Mouse (Mus musculus): ENCODE measurements around the gene T2. TPM values are rescaled to one million over a fixed set of nuclear protein-coding genes. Genes with fewer than 3 reads are reported as not detected.
A peak's percentile ranks its signal among the peaks of the same experiment; 100 is the strongest.
"Not testable (repeated sequence)": the region's sequence is repeated elsewhere in the genome, so short reads cannot be mapped to it uniquely, and the experiment has no call there.

The T2 gene
- polyA plus RNA-seq (2015; fragmentation: Nextera tagmentation; extraction: Ambion mirVana) = 0.26 and 0.68 TPM in 2 replicates

DNA sequence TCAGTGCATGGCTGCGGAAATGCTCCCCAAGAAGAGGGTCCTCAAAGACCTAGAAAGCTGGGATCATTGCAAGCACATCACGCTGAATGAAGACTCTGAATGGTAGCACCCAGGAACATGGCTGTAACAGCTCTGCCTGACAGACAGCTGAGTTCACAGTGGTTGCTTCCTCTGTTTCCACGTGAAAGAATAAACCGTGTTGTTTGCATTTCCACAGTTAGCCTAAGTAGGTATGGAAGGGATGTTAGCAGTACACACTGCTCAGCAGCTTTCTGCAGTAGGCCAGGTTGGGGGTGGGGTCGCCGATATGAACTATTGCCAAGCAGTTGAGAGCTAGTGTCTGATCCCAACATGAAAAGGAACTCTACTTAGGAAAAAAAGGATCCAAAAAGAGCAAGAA lies at the start of gene T2:
Gene T2 (plus strand): TSS at position 301 of the 400 bp plus-strand sequence.
- Histone ChIP-seq H3K27me3 (no peaks in the 10 kb centered on the region), H3K27ac (no peak within 1 kb of the TSS), H3K4me3 (no peak within 1 kb of the TSS), H3K4me2 (no peak within 1 kb of the TSS), H3K9ac (no peak within 1 kb of the TSS), H3K36me3 (no peaks in the 10 kb centered on the region), H3K4me1 (no peaks in the 10 kb centered on the region), H3K9me3 (no peaks in the 10 kb centered on the region)
- WGBS = 77% methylated on average over 6 of the region's 6 CpGs
- no peak for ATAC-seq (ENCODE audit: borderline replicate concordance, extremely low read depth, low FRiP score, low TSS enrichment)

DNA sequence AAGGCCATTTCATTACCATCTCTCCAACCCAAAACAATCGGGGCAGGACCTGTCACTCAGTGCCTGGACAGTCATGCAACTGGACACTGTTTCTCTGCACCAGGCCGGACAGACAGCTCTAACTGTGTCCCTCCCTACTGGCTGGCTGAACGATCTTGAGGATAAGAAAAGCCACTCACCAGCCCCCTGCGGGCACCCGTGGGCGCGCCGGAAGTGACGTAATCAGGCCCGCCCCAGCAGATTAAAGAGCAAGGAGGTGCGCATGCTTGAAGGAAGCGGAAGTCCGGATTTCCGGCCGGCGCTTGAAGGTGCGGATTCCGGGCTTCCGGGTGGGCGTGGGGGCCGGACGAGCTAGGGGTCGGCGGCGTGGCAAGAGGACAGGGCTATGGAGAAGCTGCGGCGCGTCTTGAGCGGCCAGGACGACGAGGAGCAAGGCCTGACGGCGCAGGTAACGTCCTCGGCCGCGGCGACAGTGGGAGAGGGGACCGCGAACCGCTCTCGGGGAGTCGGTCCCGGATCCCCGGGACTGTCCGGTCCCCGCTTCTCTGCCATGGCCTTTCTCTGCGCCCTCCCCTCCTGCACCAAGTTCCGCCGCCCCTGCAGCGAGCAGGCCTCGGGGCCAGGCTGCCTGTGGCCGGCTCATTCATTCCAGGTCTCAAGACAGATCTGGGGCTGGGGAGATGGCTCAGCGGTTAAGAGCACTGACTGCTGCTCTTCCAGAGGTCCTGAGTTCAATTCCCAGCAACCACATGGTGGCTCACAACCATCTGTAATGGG lies 44.8 kb upstream of the T2 start, which contains the start of gene Sft2d1:
Gene Sft2d1 (plus strand): TSS at position 265 of the 777 bp plus-strand sequence.
- under 1% methylated on average over 41 of the region's 54 CpGs for WGBS
- peak within 1 kb of the TSS; percentile 56 for H3K4me2 ChIP-seq
- ATAC-seq (ENCODE audit: borderline replicate concordance, extremely low read depth, low FRiP score, low TSS enrichment) = peak; percentile 96

DNA sequence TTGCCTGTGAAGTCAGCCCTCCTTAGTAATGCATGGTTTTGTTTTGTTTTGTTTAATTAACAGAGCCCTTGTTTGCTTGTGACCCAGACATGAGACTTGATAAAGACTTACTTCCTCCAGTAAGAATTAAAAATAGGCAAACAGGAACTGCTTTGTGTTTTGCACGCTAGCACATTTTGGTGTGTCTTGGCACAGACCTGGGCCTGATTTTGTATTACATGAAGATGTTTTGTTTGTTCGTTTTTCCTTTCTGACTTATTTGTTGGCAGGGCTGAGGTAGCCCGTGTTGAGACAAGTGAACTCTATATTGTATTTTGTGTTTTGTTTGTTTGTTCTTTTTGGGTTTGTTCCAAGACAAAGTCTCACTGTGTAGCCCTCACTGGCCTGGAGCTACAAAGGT lies 44.0 kb upstream of the T2 start:
- Histone ChIP-seq H3K36me3 (no peaks in the 10 kb centered on the region), H3K27me3 (no peaks in the 10 kb centered on the region), H3K4me2 (peak overlapping the region; percentile 56), H3K4me1 (peaks cover 19% of the 10 kb centered on the region), H3K9me3 (no peaks in the 10 kb centered on the region), H3K9ac (peak overlapping the region; percentile 77), H3K27ac (no peak overlapping the region), H3K4me3 (peak overlapping the region; percentile 86)
- WGBS = 35% methylated on average over 3 of the region's 3 CpGs
- ATAC-seq (ENCODE audit: borderline replicate concordance, extremely low read depth, low FRiP score, low TSS enrichment) = no peak

More for the DNA sequence above, 44.8 kb upstream of the T2 start, which contains the start of gene Sft2d1:
- Histone ChIP-seq H3K27ac (peak within 1 kb of the TSS; percentile 68; the same call in 1 of the 2 replicates), H3K4me3 (peak within 1 kb of the TSS; percentile 86), H3K27me3 (no peaks in the 10 kb centered on the region), H3K9ac (peak within 1 kb of the TSS; percentile 77), H3K4me1 (peaks cover 19% of the 10 kb centered on the region), H3K36me3 (no peaks in the 10 kb centered on the region), H3K9me3 (no peaks in the 10 kb centered on the region)

DNA sequence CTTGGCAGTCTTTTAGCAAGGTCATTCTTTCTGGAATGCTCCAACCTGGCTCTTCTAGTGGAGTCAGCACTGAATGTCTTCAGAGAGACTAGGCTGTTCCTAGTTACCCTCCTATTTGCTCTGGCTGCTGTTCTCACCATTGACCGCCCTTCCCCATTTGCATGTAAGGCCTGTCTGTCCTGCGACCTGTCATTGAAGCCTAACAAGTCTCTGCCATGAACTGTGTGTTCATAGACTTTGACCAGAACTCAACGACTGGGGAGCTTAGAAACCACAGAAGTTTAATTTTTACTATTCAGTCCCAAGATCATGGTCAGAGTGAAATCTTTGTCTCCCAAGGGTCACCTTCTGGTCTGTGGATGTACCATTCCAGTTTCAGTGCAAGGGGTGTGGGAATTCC lies 41.8 kb upstream of the T2 start:
- peaks cover 19% of the 10 kb centered on the region for H3K4me1 ChIP-seq
- no peaks in the 10 kb centered on the region for H3K9me3 ChIP-seq
- H3K27me3 ChIP-seq = no peaks in the 10 kb centered on the region
- ATAC-seq (ENCODE audit: borderline replicate concordance, extremely low read depth, low FRiP score, low TSS enrichment) = no peak
- 89% methylated on average over 3 of the region's 3 CpGs for WGBS
- no peak overlapping the region for H3K4me2 ChIP-seq
- no peak overlapping the region for H3K9ac ChIP-seq
- H3K36me3 ChIP-seq = no peaks in the 10 kb centered on the region
- no peak overlapping the region for H3K27ac ChIP-seq
- H3K4me3 ChIP-seq = no peak overlapping the region

DNA sequence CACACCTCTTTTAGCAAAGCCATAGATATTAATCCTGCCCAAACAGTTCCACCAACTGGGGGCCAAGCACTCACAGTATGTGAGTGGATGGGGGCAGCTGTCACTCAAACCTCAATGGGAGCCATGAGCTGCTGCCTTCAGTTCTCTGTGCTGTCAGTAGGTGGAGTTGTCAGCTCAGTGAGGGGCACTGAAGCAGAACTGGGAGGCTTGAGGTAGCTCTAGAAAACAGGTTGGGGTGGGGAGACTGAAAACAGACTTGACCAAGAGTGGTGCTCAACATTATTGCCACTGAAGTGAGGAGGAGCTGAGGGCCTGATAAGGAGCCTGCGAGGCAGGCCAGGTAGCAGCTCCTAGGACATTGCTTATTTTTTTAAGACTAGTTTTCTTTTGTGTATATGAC lies 39.5 kb upstream of the T2 start:
- ATAC-seq (ENCODE audit: borderline replicate concordance, extremely low read depth, low FRiP score, low TSS enrichment) = no peak
- Histone ChIP-seq H3K4me3 (no peak overlapping the region), H3K27me3 (no peaks in the 10 kb centered on the region), H3K4me2 (no peak overlapping the region), H3K9me3 (no peaks in the 10 kb centered on the region), H3K36me3 (0 out of 2 replicates have a peak, but pooled peaks cover 1% of the 10 kb centered on the region), H3K27ac (no peak overlapping the region), H3K4me1 (peaks cover 16% of the 10 kb centered on the region), H3K9ac (no peak overlapping the region)
- WGBS = 65% methylated on average over 1 of the region's 1 CpGs

DNA sequence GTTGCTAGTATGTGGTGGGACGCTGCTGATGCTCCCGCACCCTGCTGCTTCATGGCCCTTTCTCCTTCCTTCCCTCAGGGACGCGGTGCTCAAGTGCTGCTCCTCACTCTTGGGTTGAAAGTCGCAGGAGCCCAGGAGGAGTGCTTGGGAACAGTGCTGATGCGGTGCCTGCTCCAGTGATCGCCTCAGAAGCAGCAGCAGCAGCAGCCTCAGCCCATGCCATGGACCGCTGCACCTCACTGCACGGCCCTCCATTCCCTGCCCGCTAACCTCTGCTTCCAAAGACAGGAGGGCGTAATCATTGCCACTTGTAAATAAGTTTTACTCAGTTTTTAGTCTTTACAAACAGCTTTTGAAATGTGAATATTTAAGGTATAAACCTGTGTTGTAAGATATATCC lies 28.9 kb upstream of the T2 start:
- not testable (repeated sequence) for H3K4me2 ChIP-seq; ATAC-seq (ENCODE audit: borderline replicate concordance, extremely low read depth, low FRiP score, low TSS enrichment); H3K27ac ChIP-seq; H3K9me3 ChIP-seq; H3K27me3 ChIP-seq; H3K9ac ChIP-seq; H3K4me3 ChIP-seq; H3K36me3 ChIP-seq; H3K4me1 ChIP-seq
- 94% methylated on average over 11 of the region's 11 CpGs for WGBS

DNA sequence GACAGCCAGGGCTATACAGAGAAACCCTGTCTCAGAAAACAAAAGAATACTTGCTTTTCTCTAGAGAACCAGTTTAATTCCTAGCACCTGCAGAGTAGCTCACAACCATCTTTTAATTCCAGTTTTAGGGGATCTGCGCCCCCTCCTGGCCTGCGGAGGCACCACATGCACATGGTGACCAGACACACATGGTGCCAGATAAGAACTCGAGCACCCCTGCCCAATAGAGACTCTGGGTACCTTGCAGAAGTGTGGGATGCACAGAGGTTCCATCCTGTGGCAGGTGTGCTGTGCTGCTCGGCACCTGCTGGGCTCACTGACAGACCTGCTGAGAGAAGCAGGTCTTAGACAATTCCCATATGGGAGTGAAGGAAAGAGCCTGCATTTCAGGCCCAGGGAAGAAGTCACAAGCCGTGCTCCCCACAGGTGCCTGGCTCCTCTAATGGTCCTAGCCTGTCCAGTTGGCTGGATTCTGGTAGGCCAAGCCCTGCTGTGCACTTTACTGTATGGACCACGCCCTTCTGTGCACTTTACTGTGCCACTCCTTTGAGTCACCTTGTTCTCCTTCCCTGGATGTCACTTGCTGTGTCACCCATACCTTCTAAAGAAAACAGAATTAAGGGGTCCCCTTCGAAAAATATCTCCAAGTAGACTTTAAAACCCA lies 27.1 kb upstream of the T2 start:
- H3K36me3 ChIP-seq = peaks cover 9% of the 10 kb centered on the region
- H3K4me1 ChIP-seq = no peaks in the 10 kb centered on the region
- H3K27ac ChIP-seq = no peak overlapping the region
- H3K9ac ChIP-seq = no peak overlapping the region
- H3K4me2 ChIP-seq = no peak overlapping the region
- WGBS = 64% methylated on average over 7 of the region's 7 CpGs
- no peak overlapping the region for H3K4me3 ChIP-seq
- no peaks in the 10 kb centered on the region for H3K9me3 ChIP-seq
- no peaks in the 10 kb centered on the region for H3K27me3 ChIP-seq
- ATAC-seq (ENCODE audit: borderline replicate concordance, extremely low read depth, low FRiP score, low TSS enrichment) = no peak

DNA sequence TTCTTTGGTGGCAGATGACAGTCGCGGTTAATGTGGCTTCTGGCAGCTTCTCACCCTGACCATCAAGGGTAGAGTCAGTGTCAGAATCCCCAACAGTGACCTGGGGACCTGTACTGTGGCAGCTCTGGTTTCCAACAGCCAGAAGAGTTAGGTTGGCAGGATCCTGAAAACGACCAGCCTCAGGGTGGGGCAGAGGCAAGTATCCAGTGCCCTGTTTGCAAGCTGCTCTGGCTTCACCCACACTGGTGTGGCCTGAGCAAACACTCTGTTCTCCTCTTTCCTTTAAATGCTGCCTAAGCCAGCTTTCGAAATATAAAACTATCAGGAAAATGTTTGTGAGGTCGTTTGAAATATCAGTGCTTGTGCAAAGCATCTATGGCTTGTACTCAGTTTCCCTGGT lies 25.2 kb upstream of the T2 start:
- no peak overlapping the region for H3K4me2 ChIP-seq
- no peaks in the 10 kb centered on the region for H3K9me3 ChIP-seq
- no peaks in the 10 kb centered on the region for H3K4me1 ChIP-seq
- no peaks in the 10 kb centered on the region for H3K27me3 ChIP-seq
- WGBS = 70% methylated on average over 5 of the region's 5 CpGs
- H3K36me3 ChIP-seq = peaks cover 9% of the 10 kb centered on the region
- no peak overlapping the region for H3K9ac ChIP-seq
- H3K4me3 ChIP-seq = no peak overlapping the region
- no peak overlapping the region for H3K27ac ChIP-seq
- ATAC-seq (ENCODE audit: borderline replicate concordance, extremely low read depth, low FRiP score, low TSS enrichment) = no peak

DNA sequence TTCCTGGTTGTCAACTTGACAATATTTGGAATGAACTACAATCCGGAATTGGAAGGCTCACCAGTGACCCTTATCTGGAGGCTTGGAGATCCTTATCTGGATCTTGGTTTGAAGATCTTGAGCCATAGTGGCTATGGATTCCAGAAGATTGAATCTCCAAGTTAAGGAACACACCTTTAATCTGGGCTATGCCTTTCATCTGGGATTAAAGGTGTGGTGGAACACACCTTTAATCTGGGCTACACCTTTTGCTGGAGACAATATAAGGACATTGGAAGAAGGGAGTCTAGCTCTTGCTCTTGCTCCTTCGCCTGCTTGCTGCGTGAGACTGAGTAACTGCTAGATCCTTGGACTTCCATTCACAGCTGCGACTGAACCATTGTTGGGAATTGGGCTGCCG lies 18.6 kb upstream of the T2 start, which contains the start of gene Prr18:
Gene Prr18 (plus strand): TSS at position 301 of the 400 bp plus-strand sequence.
- WGBS = 71% methylated on average over 2 of the region's 5 CpGs
- not testable (repeated sequence) for H3K9ac ChIP-seq; H3K27ac ChIP-seq; H3K4me3 ChIP-seq; ATAC-seq (ENCODE audit: borderline replicate concordance, extremely low read depth, low FRiP score, low TSS enrichment); H3K4me2 ChIP-seq; H3K9me3 ChIP-seq; H3K36me3 ChIP-seq
- H3K27me3 ChIP-seq = peaks cover 36% of the 10 kb centered on the region
- peaks cover 25% of the 10 kb centered on the region for H3K4me1 ChIP-seq

DNA sequence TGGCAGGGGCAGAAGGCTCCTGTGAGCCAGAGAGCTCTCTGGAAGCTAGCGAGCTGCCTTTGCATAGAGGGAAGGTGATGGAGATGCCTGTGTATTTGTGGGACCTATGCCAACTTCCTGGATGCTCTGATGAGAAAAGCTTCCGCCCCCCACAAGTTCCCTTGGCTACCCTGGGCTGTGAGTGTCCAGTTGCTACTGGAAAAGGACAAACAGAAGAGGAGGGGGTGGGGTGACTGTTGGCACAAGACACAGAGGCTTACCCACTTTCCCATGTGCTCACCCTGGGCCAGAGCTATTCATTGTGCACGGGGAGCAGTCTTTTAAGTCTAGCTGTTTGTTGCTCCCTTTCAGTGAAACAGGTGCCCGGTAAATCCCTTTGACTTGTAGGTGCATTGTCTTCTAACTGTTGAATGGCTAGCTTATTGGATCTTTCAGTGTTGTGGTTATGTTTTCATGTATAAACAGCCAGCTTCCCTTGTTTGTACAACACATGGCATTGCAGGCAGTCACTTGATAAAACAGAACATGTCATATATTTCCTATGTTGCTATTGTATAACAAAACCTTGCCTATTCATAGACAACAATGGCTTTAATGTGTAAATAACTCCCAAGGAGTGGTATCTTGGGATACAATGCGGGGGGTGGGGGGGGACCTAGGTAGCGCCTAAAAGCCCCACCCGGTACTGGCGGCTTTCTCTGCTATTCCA lies 16.0 kb upstream of the T2 start:
- Histone ChIP-seq H3K27ac (peak overlapping the region; percentile 36; the same call in 1 of the 2 replicates), H3K27me3 (peaks cover 44% of the 10 kb centered on the region), H3K4me3 (peak overlapping the region; percentile 53), H3K4me2 (peak overlapping the region; percentile 99), H3K36me3 (no peaks in the 10 kb centered on the region), H3K9ac (no peak overlapping the region), H3K4me1 (peaks cover 29% of the 10 kb centered on the region), H3K9me3 (no peaks in the 10 kb centered on the region)
- WGBS = 18% methylated on average over 8 of the region's 8 CpGs
- 0 out of 2 replicates have a peak, but pooled peaks have one; percentile 37 for ATAC-seq (ENCODE audit: borderline replicate concordance, extremely low read depth, low FRiP score, low TSS enrichment)

DNA sequence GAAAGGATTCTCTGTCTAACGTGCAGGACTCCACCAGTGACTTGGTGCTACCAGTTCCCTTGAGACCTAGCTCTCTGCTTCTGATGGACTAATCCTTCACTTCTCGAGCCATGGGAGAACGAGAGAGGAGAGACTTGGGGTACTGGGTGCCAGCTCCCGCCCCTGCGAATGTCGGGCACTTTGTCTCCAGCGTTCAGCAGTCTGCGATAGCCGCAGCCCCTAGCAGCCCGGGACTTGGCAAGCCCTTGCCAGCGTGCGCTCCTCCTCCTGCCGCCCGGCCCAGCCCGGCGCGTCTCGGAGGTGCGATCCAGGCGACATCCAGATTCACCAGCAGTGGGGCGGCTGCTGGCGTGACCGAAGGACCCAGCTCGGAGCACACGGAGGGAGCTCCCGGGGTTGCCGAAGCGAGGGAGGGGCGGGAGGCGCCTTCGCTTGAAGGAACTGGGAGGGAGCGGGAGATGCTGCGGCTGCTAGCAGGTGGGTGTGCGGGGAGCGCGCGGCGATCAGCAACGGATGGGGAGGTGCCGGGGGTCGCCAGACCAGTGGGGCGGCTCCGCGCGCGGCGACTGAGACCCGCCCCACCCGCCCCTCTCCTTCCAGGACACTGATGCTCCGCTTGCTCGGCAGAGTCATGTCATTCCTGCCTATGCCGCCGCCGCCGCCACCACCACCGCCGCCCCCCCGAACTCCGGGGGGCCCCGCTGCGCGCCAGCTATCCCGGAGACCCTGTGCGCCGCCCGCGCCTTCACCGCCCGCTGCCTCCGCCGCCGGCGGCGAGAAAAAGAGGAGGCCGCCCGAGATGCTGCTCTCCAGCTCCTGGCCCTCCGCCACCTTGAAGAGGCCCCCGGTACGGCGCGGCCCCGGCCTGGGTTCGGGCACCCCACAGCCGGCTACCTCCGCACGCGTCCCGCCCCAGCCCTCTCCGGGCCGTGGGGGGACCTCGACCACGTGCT lies 15.1 kb upstream of the T2 start:
- Histone ChIP-seq H3K4me1 (peaks cover 29% of the 10 kb centered on the region), H3K27me3 (peaks cover 44% of the 10 kb centered on the region), H3K9ac (peak overlapping the region; percentile 42), H3K4me2 (peak overlapping the region; percentile 99), H3K27ac (peak overlapping the region; percentile 2; the same call in 1 of the 2 replicates), H3K36me3 (no peaks in the 10 kb centered on the region), H3K9me3 (no peaks in the 10 kb centered on the region), H3K4me3 (peak overlapping the region; percentile 53)
- WGBS = 0% methylated on average over 50 of the region's 92 CpGs
- peak; percentile 55 for ATAC-seq (ENCODE audit: borderline replicate concordance, extremely low read depth, low FRiP score, low TSS enrichment)
